Mouse (Mus musculus) embryonic facial prominence, embryonic 15.5 days (tissue): ENCODE measurements around the gene Ttc28. TPM values are rescaled to one million over a fixed set of nuclear protein-coding genes. Genes with fewer than 3 reads are reported as not detected.

Experiments used
- ATAC-seq: fragments of 200-750 bp; cut with Nextera tagmentation; 2 replicates; pipeline ENCODE4 v1.8.0; 2017; ENCODE audit warnings: low read depth, moderate TSS enrichment; ENCODE audit not compliant: insufficient number of reproducible peaks, low FRiP score, low TSS enrichment
- H3K27ac ChIP-seq: fragments of 300-500 bp; sonication (generic); replicated peaks from 2 replicates; pipeline ENCODE4 v1.5.1; 2015; ENCODE audit warnings: mild to moderate bottlenecking, inconsistent platforms
- H3K27me3 ChIP-seq: fragments of 300-500 bp; sonication (generic); 2 replicates; pipeline ENCODE4 v1.6.1; 2015; ENCODE audit warnings: inconsistent platforms
- H3K36me3 ChIP-seq: fragments of 300-500 bp; sonication (generic); 2 replicates; pipeline ENCODE4 v1.6.1; 2015; ENCODE audit warnings: mild to moderate bottlenecking, inconsistent platforms
- H3K4me1 ChIP-seq: fragments of 300-500 bp; sonication (generic); 2 replicates; pipeline ENCODE4 v1.6.1; 2015; ENCODE audit warnings: inconsistent platforms
- H3K4me2 ChIP-seq: fragments of 300-500 bp; sonication (generic); replicated peaks from 2 replicates; pipeline ENCODE4 v1.6.1; 2015; ENCODE audit warnings: mild to moderate bottlenecking, inconsistent platforms
- H3K4me3 ChIP-seq: fragments of 300-500 bp; sonication (generic); replicated peaks from 2 replicates; pipeline ENCODE4 v1.5.1; 2015; ENCODE audit warnings: mild to moderate bottlenecking, inconsistent platforms
- H3K9ac ChIP-seq: fragments of 300-500 bp; sonication (generic); 2 replicates; pipeline ENCODE4 v1.6.1; 2015; ENCODE audit warnings: inconsistent platforms
- H3K9me3 ChIP-seq: fragments of 300-500 bp; sonication (generic); replicated peaks from 2 replicates; pipeline ENCODE4 v1.6.1; 2016; ENCODE audit warnings: inconsistent platforms
- WGBS: fragments of 180-500 bp; shearing (Covaris S2); methylation state at CpG from one replicate; pipeline ENCODE4 v1.1.7; 2015; 5-methylcytosine and 5-hydroxymethylcytosine counted together
- polyA plus RNA-seq: library from polyadenylated mRNA; unstranded; fragments of >200 nt; fragmentation: Nextera tagmentation; extraction: Ambion mirVana; gene quantifications from 2 replicates; pipeline ENCODE4 v1.2.1, GENCODE M21; 2015

The Ttc28 gene
- polyA plus RNA-seq, 1 experiment from 2014 or later: 12.7 TPM

DNA sequence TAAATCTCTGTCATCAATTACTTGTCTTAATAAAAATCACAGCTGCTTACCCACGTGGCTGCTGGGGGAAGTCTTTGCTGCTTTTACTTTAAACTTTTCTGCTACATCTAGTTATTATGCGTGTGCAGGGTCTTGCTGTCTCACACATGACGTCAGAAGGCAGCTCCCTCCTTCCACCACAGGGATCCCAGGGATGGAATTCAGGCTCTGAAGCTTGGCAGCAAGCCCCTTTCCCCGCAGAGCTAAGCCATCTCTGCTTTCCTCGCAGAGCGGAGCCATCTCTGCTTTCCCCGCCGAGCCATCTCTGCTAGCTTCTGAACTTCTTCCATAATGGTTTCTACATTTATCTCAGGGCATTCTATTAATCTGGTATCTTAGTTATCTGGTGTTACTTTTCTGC, 128.3 kb downstream of the Ttc28 start:
- Histone ChIP-seq H3K9ac (no peak overlapping the region), H3K9me3 (no peaks in the 10 kb centered on the region), H3K36me3 (0 out of 2 replicates have a peak, but pooled peaks cover 3% of the 10 kb centered on the region), H3K4me3 (no peak overlapping the region), H3K4me2 (0 out of 2 replicates have a peak overlapping the region, but pooled peaks have one; percentile 4), H3K27me3 (no peaks in the 10 kb centered on the region), H3K27ac (no peak overlapping the region), H3K4me1 (peaks cover 47% of the 10 kb centered on the region)
- no peak for ATAC-seq
- WGBS: 40% methylated on average over 8 of the region's 8 CpGs

DNA sequence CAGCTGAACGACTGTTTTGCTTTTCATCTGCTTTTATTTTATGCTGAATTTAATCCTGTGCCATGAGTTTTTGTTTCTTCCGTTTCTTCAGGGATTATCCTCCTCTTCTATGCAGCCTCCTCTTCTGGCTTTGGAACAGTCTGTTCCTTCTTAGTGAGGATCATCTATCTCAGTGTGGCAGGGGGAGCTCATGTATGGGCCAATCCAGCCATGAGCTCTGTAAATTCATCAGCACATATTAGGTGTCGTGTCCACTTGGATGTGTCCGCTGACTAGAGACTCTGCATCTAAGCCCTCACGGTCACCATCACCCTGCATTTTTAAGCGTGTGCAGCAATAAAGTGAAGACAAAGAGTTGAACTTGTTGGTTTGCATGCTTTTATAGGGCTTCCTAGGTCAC, 128.8 kb downstream of the Ttc28 start:
- Histone ChIP-seq H3K36me3 (0 out of 2 replicates have a peak, but pooled peaks cover 3% of the 10 kb centered on the region), H3K4me1 (peaks cover 47% of the 10 kb centered on the region), H3K9ac (no peak overlapping the region), H3K4me3 (no peak overlapping the region), H3K27ac (no peak overlapping the region), H3K9me3 (no peaks in the 10 kb centered on the region), H3K4me2 (no peak overlapping the region), H3K27me3 (no peaks in the 10 kb centered on the region)
- 72% methylated on average over 6 of the region's 6 CpGs for WGBS
- no peak for ATAC-seq

DNA sequence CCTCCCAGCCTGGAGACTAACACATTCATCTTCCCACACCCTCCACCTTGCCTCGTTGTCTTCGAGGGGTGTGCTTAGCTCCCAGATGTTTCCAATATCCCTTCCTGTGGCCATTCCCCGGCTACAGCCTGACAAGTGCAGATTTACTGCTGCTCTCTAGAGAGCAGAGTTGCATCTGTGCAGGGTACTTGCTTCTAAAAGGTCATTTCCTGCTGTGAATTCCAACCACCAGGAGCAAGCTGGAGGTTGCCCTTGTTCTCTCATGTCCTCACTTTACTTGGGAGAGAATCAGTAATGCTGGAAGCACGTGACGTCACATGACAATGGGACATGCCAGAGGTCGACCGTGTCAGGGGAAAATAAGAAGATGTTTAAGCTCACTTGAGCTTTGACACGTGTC, 131.7 kb downstream of the Ttc28 start:
- Histone ChIP-seq H3K4me3 (no peak overlapping the region), H3K4me2 (no peak overlapping the region), H3K36me3 (0 out of 2 replicates have a peak, but pooled peaks cover 5% of the 10 kb centered on the region), H3K4me1 (peaks cover 41% of the 10 kb centered on the region), H3K9ac (no peak overlapping the region), H3K27me3 (no peaks in the 10 kb centered on the region), H3K27ac (no peak overlapping the region), H3K9me3 (no peaks in the 10 kb centered on the region)
- 30% methylated on average over 8 of the region's 8 CpGs for WGBS
- no peak for ATAC-seq

DNA sequence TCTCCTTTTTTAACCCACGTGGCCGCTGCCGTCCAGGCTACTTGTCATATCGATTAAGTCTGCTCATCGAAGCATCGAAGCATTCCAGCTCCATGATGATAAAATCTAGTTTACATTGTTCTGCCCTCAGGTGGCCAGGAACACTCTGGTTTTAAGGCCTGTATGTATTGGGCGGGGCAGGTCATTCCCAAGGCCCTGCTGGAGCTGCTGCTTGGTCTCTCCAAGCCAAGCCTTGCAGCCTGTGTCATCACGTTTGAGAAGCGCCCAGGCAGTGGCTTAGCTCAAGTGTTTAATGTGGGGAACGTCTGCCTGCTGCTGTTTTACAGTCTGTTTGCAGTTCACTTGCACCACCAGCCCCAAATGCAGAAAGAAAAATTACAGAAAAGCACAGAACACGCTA, 132.5 kb downstream of the Ttc28 start:
- Histone ChIP-seq H3K27me3 (no peaks in the 10 kb centered on the region), H3K4me3 (no peak overlapping the region), H3K4me1 (peaks cover 33% of the 10 kb centered on the region), H3K9me3 (no peaks in the 10 kb centered on the region), H3K4me2 (no peak overlapping the region), H3K9ac (no peak overlapping the region), H3K27ac (no peak overlapping the region), H3K36me3 (0 out of 2 replicates have a peak, but pooled peaks cover 5% of the 10 kb centered on the region)
- 64% methylated on average over 11 of the region's 11 CpGs for WGBS
- no peak for ATAC-seq

- WGBS: 67% methylated on average over 7 of the region's 7 CpGs
- no peaks in the 10 kb centered on the region for H3K9me3 ChIP-seq
- H3K9ac ChIP-seq: no peak overlapping the region
- H3K4me1 ChIP-seq: peaks cover 34% of the 10 kb centered on the region
- ATAC-seq: no peak
- no peak overlapping the region for H3K4me2 ChIP-seq
- no peak overlapping the region for H3K27ac ChIP-seq
- no peak overlapping the region for H3K4me3 ChIP-seq
- H3K27me3 ChIP-seq: no peaks in the 10 kb centered on the region
- 0 out of 2 replicates have a peak, but pooled peaks cover 5% of the 10 kb centered on the region for H3K36me3 ChIP-seq
Observed at GRCm38 (mm10) chr5:111012587-111012986, 133.0 kb downstream of the Ttc28 start.

DNA sequence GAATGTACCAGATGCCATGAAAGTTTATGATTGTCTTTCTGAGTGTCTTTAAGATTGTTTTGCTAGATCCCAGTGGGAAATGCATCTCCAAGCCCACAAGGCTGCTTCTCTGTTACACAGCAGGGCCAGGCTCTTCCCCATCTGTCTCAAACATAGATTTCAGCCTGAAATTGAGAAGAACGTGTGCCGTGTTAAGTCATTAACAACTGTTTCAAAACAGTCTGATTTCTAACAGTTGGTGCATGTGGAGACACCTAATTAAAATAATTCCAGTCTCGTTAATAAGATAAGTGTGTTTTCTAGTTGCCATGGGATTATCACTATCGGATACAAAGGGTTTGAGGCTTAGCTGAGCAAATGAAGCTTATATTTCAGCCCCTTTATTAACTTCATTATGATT, 135.4 kb downstream of the Ttc28 start:
- no peak overlapping the region for H3K4me3 ChIP-seq
- no peak overlapping the region for H3K27ac ChIP-seq
- H3K4me2 ChIP-seq: no peak overlapping the region
- 0 out of 2 replicates have a peak, but pooled peaks cover 5% of the 10 kb centered on the region for H3K36me3 ChIP-seq
- no peaks in the 10 kb centered on the region for H3K9me3 ChIP-seq
- H3K9ac ChIP-seq: no peak overlapping the region
- H3K27me3 ChIP-seq: no peaks in the 10 kb centered on the region
- peaks cover 27% of the 10 kb centered on the region for H3K4me1 ChIP-seq
- no peak for ATAC-seq
- 76% methylated on average over 4 of the region's 4 CpGs for whole genome bisulfite sequencing

- no peak for ATAC-seq
- Histone ChIP-seq H3K36me3 (0 out of 2 replicates have a peak, but pooled peaks cover 5% of the 10 kb centered on the region), H3K4me1 (peaks cover 13% of the 10 kb centered on the region; the same call in 1 of the 2 replicates), H3K27me3 (no peaks in the 10 kb centered on the region), H3K4me2 (no peak overlapping the region), H3K4me3 (no peak overlapping the region), H3K9me3 (no peaks in the 10 kb centered on the region), H3K9ac (no peak overlapping the region), H3K27ac (no peak overlapping the region)
- 62% methylated on average over 4 of the region's 4 CpGs for WGBS
Observed at GRCm38 (mm10) chr5:111017319-111017718, 137.7 kb downstream of the Ttc28 start.

- H3K36me3 ChIP-seq: no peaks in the 10 kb centered on the region
- peaks cover 45% of the 10 kb centered on the region for H3K4me1 ChIP-seq
- no peaks in the 10 kb centered on the region for H3K27me3 ChIP-seq
- 88% methylated on average over 9 of the region's 9 CpGs for WGBS
- ATAC-seq: no peak
- H3K4me3 ChIP-seq: no peak overlapping the region
- H3K9me3 ChIP-seq: no peaks in the 10 kb centered on the region
- no peak overlapping the region for H3K4me2 ChIP-seq
- no peak overlapping the region for H3K27ac ChIP-seq
- H3K9ac ChIP-seq: no peak overlapping the region
Observed at GRCm38 (mm10) chr5:111022339-111022738, 142.7 kb downstream of the Ttc28 start.

DNA sequence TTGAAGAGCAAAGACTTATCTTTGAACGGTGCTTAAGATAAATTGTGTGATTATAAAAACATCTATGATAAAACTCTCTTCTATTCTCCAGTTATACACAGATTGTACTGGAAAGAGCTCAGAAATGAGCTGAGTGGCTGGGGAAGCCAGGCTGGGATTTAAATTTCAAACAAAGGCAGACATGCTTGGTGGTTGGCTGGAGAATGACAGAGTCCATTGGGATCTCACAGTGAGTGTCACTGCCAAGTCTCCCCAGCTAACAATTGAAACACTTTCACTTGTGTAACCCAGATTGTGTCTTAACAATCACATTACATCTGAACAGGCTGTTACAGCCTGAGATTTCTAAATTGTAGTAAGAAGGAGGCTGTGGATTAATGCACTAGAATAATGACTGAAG, 143.3 kb downstream of the Ttc28 start:
- no peaks in the 10 kb centered on the region for H3K27me3 ChIP-seq
- 88% methylated on average over 1 of the region's 1 CpGs for WGBS
- no peak overlapping the region for H3K9ac ChIP-seq
- H3K4me2 ChIP-seq: no peak overlapping the region
- H3K9me3 ChIP-seq: no peaks in the 10 kb centered on the region
- H3K36me3 ChIP-seq: no peaks in the 10 kb centered on the region
- H3K27ac ChIP-seq: no peak overlapping the region
- peaks cover 45% of the 10 kb centered on the region for H3K4me1 ChIP-seq
- no peak overlapping the region for H3K4me3 ChIP-seq
- ATAC-seq: no peak

GRCm38 (mm10) chr5:111024621-111025020, 145.0 kb downstream of the Ttc28 start:
- Histone ChIP-seq H3K9me3 (no peaks in the 10 kb centered on the region), H3K4me1 (peaks cover 56% of the 10 kb centered on the region), H3K27ac (no peak overlapping the region), H3K9ac (no peak overlapping the region), H3K27me3 (no peaks in the 10 kb centered on the region), H3K36me3 (no peaks in the 10 kb centered on the region), H3K4me3 (no peak overlapping the region), H3K4me2 (no peak overlapping the region)
- 84% methylated on average over 13 of the region's 13 CpGs for WGBS
- ATAC-seq: no peak

DNA sequence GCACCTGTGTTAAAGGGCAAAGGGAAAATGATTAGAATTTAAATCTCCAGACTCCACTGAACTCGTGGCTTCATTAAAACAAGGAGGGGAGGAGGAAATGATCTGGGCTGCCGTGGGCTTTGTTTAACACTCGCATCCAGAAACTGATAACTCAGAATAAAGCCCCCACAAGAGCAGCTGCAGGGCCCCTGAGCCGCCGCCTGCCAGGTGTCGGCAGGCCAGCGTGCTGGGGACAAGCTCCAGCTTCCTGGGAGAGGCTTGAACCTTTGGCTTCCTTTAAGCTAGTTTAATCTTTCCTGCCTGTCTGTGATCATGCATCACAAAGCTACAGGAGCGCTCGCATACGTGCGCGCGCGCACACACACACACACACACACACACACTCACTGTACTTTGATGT, 145.9 kb downstream of the Ttc28 start:
- Histone ChIP-seq H3K27me3 (no peaks in the 10 kb centered on the region), H3K4me2 (no peak overlapping the region), H3K36me3 (no peaks in the 10 kb centered on the region), H3K4me1 (peaks cover 56% of the 10 kb centered on the region), H3K27ac (no peak overlapping the region), H3K4me3 (no peak overlapping the region), H3K9me3 (no peaks in the 10 kb centered on the region), H3K9ac (no peak overlapping the region)
- no peak for ATAC-seq
- WGBS: 55% methylated on average over 14 of the region's 14 CpGs

DNA sequence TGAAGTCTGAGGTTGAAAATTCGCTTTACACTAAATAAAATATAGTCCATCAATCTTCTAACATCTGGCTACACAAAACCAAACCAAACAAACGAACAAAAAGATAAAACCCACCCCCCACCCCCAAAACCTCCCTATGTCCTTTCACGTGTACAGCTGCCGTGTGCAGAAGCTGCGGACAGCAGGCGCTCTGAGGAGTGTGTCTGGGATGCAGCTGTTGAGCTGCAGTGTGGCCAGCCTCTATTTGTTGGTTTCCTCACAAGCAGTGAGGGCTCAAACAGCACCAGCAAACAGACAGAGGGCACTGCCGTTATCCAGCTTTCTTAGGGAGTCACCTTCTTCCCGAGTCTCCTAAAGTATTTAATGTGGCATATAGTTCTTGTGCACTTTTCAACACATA, 146.6 kb downstream of the Ttc28 start:
- WGBS: 50% methylated on average over 8 of the region's 8 CpGs
- H3K27ac ChIP-seq: no peak overlapping the region
- no peak overlapping the region for H3K4me3 ChIP-seq
- peaks cover 56% of the 10 kb centered on the region for H3K4me1 ChIP-seq
- no peaks in the 10 kb centered on the region for H3K36me3 ChIP-seq
- no peaks in the 10 kb centered on the region for H3K9me3 ChIP-seq
- no peak overlapping the region for H3K9ac ChIP-seq
- no peak overlapping the region for H3K4me2 ChIP-seq
- H3K27me3 ChIP-seq: no peaks in the 10 kb centered on the region
- no peak for ATAC-seq
